Mouse (Mus musculus) kidney, adult 2 months (tissue): ENCODE data around the gene Kcnj6. TPM values are rescaled to one million over a fixed set of nuclear protein-coding genes. Genes with fewer than 3 reads are reported as not detected.

Source experiments
- DNase-seq: peaks from one replicate; pipeline ENCODE4 v3.0.0; 2021
- H3K27ac ChIP-seq: fragments of 200-500 bp; 2 replicates; pipeline ENCODE4 v1.5.1; 2012; ENCODE audit warnings: low read depth, low read length, control low read depth, inconsistent platforms; ENCODE audit not compliant: insufficient read depth
- H3K27me3 ChIP-seq: fragments of 200-500 bp; replicated peaks from 2 replicates; pipeline ENCODE4 v1.6.1; 2012; ENCODE audit warnings: mild to moderate bottlenecking, moderate library complexity, low read length, inconsistent platforms; ENCODE audit not compliant: control insufficient read depth, insufficient read depth
- H3K36me3 ChIP-seq: fragments of 200-500 bp; 2 replicates; pipeline ENCODE4 v1.6.1; 2012; ENCODE audit warnings: mild to moderate bottlenecking, moderate library complexity, low read length, inconsistent platforms; ENCODE audit not compliant: control insufficient read depth, insufficient read depth
- H3K4me1 ChIP-seq: fragments of 200-500 bp; 2 replicates; pipeline ENCODE4 v1.6.1; 2011; ENCODE audit warnings: low read length; ENCODE audit not compliant: control insufficient read depth, insufficient read depth
- H3K4me3 ChIP-seq: fragments of 200-500 bp; 2 replicates; pipeline ENCODE4 v1.5.1; 2011; ENCODE audit warnings: mild to moderate bottlenecking, low read depth, low read length, control low read depth; ENCODE audit not compliant: insufficient read depth
- CTCF ChIP-seq: fragments of 200-500 bp; conservative IDR thresholded peaks from 2 replicates; pipeline ENCODE4 v1.5.1; 2011; ENCODE audit warnings: low read depth, mild to moderate bottlenecking, control low read depth, low read length, moderate library complexity, mixed read lengths; ENCODE audit not compliant: insufficient read depth, insufficient read length
- POLR2A ChIP-seq: fragments of 200-500 bp; IDR thresholded peaks from one replicate; pipeline ENCODE4 v1.6.1; 2011; ENCODE audit warnings: low read depth, low read length, control low read depth
- WGBS: fragments of 180-500 bp; shearing (Covaris S2); methylation state at CpG from one replicate; pipeline ENCODE4 v1.1.7; 2018; 5-methylcytosine and 5-hydroxymethylcytosine counted together
- polyA plus RNA-seq: library from polyadenylated mRNA; depleted of rRNA; stranded (reverse); fragments of >200 nt; gene quantifications from 2 replicates; pipeline ENCODE4 v1.2.3, GENCODE M21; 2012

Kcnj6 gene
- polyA plus RNA-seq, 1 experiment: not detected

DNA sequence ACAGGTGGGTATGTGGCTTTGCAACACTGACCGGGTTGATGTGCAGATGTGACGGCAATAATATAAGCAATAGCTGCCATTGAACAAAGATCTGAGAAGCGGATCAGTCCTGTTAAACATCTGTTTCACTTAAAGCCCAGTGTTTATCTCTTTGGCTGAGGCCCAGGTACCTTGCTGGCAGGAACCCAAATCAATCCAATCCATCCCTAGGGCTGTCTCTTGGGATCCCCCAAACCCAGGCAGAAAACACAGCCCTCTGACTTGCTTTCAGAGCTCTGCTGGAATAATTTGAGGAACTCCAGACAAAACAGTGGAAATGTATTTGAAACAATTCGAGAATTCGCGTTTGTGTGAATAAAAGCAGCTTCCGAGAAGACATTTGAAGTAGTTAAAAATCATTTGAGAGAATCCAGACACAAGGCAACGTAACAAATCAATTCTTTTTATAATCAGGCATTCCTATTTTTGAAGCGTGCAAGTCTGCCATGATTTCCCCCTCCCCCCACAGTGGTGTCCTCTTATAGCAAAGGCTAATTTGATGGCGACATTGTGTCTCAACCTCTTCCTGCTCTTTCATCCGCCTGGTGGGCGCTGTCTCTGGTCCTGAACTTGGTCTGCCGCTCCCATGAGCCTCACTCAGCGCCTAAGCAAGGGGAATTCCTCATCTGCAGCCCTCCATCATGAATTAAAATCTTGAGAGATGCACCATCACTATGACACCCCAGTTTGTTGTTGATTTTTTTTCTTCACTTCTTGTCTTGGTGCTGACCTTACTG lies 25.2 kb downstream of the Kcnj6 start:
- H3K4me3 ChIP-seq: no peak overlapping the region
- WGBS: 44% methylated on average over 14 of the region's 14 CpGs

DNA sequence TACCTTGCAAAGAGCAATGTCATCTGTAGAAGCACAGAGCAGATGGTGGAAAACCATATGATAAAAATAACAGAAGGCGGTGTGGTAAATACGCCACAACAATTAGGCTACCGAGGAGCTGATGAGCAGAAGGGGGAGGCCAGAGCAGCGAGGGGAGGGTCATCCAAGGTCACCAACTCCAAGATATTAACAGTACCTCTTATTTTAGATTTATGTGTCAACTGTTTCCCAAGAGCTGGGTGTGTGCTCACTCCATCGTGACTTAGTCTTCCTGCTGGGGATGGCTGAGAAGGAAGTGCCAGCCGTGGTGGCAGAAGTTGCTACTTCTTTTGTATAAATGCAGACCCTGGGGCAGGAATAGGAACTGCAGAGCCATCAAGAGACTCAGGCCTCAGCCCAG lies 28.6 kb downstream of the Kcnj6 start:
- Histone ChIP-seq H3K4me1 (no peaks in the 10 kb centered on the region), H3K4me3 (no peak overlapping the region), H3K27ac (no peak overlapping the region), H3K36me3 (no peaks in the 10 kb centered on the region), H3K27me3 (no peaks in the 10 kb centered on the region)
- TF ChIP-seq CTCF (no peak), POLR2A (no peak)
- no peak for DNase-seq
- WGBS: 50% methylated on average over 6 of the region's 6 CpGs

More for the DNA sequence above, 25.2 kb downstream of the Kcnj6 start:
- no peak overlapping the region for H3K27ac ChIP-seq
- no peak for TF ChIP-seq CTCF
- no peak for TF ChIP-seq POLR2A
- no peaks in the 10 kb centered on the region for H3K27me3 ChIP-seq
- DNase-seq: peak; percentile 2
- H3K4me1 ChIP-seq: no peaks in the 10 kb centered on the region
- H3K36me3 ChIP-seq: no peaks in the 10 kb centered on the region

DNA sequence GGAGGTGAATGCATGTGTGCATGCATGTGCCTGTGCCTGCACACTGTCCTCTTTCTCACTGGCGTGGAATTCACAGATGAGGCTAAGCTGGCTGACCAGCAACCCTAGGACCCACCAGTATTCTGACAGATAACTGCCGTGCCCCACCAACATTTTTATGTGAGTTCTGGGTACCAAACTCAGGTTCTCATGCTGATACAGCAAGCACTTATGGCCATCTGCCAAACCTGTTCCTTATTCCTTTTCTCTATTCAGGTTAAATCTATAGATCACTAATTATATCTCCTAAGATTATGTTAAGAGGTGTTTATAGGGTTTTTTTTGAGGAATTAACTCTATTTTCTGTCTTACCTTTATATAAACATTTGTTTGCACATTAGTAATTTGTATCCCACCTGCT lies 29.0 kb downstream of the Kcnj6 start:
- H3K4me3 ChIP-seq: no peak overlapping the region
- no peak for DNase-seq
- H3K27me3 ChIP-seq: no peaks in the 10 kb centered on the region
- WGBS: 90% methylated on average over 2 of the region's 2 CpGs
- H3K36me3 ChIP-seq: no peaks in the 10 kb centered on the region
- TF ChIP-seq POLR2A (no peak), CTCF (no peak)
- H3K4me1 ChIP-seq: no peaks in the 10 kb centered on the region
- no peak overlapping the region for H3K27ac ChIP-seq

DNA sequence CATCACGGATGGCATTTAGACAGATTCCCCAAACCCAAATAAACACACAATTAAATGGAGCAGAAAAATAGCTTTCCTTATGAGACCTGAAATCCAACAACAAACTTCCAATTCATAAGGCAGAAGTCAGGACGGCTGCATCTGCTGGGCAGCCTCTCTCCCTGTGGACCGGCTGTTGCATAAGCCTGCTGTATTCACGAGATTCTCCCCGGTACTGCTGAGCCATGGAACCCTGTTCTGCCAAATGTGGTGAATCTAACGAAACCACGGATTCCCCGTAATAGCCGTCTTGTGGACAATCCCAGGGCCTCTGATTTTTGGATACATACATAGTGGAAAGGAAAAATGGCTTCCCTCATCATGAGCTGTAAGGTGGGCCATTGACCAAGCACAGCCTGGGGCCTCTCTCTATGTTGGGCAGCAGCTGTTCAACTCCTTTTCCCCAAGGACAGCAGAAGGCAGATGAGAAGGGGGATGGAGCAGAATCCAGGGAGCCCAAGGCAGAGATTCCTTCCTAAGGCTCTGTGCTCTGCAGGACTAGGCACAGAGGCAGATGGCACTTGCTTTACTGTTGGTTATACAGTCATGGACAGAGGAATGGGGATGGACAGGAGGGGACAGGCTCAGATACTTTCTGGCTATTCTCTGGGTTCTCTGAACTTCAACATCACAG lies 40.2 kb downstream of the Kcnj6 start:
- Histone ChIP-seq H3K36me3 (no peaks in the 10 kb centered on the region), H3K4me3 (no peak overlapping the region), H3K27me3 (no peaks in the 10 kb centered on the region), H3K27ac (no peak overlapping the region), H3K4me1 (no peaks in the 10 kb centered on the region)
- 89% methylated on average over 9 of the region's 9 CpGs for WGBS
- no peak for DNase-seq
- TF ChIP-seq CTCF (no peak), POLR2A (no peak)

DNA sequence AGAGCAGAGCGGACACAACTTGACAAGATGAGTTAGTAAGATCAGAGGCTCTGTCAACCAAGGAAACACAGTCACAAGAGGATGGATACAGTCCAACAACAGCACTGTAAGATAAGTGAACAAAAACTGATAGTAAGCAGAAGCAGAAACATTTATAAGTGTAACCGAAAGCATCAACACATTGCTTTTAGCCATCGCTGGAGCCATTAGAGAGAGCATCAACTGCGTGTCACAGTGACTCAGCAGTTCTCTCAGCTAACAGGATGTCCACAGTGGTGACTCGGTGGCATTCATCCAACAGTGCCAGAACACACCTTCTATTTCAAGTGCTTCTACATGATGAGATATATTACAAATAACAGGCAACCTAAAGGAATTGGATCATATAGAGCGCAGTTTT lies 41.1 kb downstream of the Kcnj6 start:
- DNase-seq: no peak

DNA sequence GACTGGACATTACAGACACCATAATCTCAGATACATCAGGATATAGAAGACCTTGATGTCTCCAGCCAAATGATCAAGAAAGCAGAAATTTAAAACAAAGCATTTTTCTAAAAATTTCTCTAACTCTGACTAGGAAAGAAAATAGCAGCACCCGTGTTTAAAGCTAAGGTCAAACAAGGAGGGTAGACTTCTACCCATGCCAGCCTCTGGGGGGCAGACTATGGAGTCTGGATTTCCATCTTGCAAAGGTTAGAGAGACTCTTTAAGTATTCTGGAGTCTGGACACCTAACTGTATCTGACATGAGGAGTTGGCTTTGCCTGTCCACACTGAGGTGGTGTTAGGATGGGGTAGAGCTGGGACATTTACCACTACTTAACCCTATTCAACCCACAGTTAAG lies 44.2 kb downstream of the Kcnj6 start:
- Histone ChIP-seq H3K27me3 (no peaks in the 10 kb centered on the region), H3K4me1 (no peaks in the 10 kb centered on the region), H3K27ac (no peak overlapping the region), H3K36me3 (no peaks in the 10 kb centered on the region), H3K4me3 (no peak overlapping the region)
- TF ChIP-seq CTCF: no peak
- no peak for TF ChIP-seq POLR2A
- 56% methylated on average over 1 of the region's 1 CpGs for WGBS
- DNase-seq: no peak

More for the DNA sequence above, 41.1 kb downstream of the Kcnj6 start:
- no peaks in the 10 kb centered on the region for H3K4me1 ChIP-seq
- H3K27me3 ChIP-seq: no peaks in the 10 kb centered on the region
- no peak for TF ChIP-seq CTCF
- no peak for TF ChIP-seq POLR2A
- H3K27ac ChIP-seq: no peak overlapping the region
- WGBS: 84% methylated on average over 6 of the region's 6 CpGs
- no peaks in the 10 kb centered on the region for H3K36me3 ChIP-seq
- H3K4me3 ChIP-seq: no peak overlapping the region

DNA sequence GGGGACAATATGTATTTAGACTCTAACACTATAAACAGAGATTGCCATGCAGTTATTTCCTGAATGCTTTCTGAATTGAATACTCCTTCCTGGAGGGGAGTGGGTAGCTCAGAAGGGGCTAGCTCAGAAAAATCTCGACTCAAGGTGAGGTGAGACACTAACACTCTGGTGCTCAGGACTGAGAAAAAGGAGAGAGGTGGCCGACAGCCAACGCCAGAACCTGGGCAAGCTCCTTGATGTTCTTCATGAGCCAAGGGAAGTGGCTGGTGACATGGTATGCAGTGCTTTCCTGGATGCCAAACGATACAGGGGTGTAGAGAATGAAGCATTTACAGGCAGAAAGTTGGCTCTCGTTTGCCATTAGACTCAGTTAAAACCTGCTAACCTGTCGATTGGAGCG lies 48.3 kb downstream of the Kcnj6 start:
- no peak for TF ChIP-seq CTCF
- TF ChIP-seq POLR2A: no peak
- no peak overlapping the region for H3K27ac ChIP-seq
- no peaks in the 10 kb centered on the region for H3K27me3 ChIP-seq
- no peak overlapping the region for H3K4me3 ChIP-seq
- H3K4me1 ChIP-seq: no peaks in the 10 kb centered on the region
- 85% methylated on average over 7 of the region's 7 CpGs for WGBS
- no peak for DNase-seq
- no peaks in the 10 kb centered on the region for H3K36me3 ChIP-seq
